Mouse (Mus musculus) cortical plate, adult 2 months (tissue): Measurements from ENCODE around the gene Irf3.

Experiments
- CTCF ChIP-seq: fragments of 200-500 bp; IDR thresholded peaks from 2 replicates; pipeline ENCODE4 v1.5.1; 2011; ENCODE audit warnings: mild to moderate bottlenecking, control low read depth, low read length; ENCODE audit not compliant: insufficient read depth; ENCODE audit errors: extremely low read depth
- POLR2A ChIP-seq: fragments of 200-500 bp; IDR thresholded peaks from 2 replicates; pipeline ENCODE4 v1.6.1; 2011; ENCODE audit warnings: mild to moderate bottlenecking, low read length, control low read depth; ENCODE audit not compliant: insufficient read depth; ENCODE audit errors: extremely low read depth

DNA sequence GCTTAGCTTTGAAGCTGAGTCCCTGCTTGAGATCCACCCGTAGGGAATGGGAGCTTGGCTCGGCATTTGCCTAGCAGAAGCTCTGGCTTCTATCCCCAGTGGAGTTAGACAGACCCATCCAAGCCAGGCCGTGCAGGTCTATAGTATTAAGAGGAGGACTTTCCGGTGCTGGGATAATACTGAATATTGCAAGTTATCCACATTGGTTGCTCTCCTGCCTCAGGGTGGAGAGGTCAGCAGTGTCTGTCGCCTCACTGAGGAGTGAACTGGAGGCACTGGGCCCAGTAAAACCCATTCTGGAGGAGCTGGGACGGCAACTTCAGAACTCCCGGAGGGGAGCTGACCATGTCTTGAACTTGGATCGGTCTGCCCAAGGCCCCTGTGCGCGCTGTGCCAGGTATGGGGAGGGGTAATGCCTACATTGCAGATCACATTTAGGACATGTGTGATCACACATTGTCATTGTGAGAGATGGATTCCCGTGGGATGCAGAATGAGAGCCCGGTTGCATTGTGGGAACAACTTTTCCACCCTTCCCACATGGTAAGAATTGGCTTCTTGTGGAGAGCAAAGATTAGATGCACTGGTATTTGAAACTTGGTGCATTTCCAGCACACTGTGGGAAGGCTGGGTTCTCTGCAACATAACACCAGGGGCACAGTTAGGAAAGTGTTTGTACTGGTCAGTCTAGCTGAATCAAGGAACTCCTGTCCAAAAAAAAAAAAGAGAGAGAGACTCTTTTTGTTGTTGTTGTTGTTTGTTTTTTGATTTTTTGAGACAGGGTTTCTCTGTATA is 43.2 kb upstream of the Irf3 start:
- TF ChIP-seq POLR2A (no peak), CTCF (no peak)
